Mouse (Mus musculus) kidney, adult 2 months (tissue): ENCODE results near the gene Ksr2. TPM values are rescaled to one million over a fixed set of nuclear protein-coding genes. Genes with fewer than 3 reads are reported as not detected.
A peak's percentile ranks its signal among the peaks of the same experiment; 100 is the strongest.

Experiments used
- DNase-seq: peaks from one replicate; pipeline ENCODE4 v3.0.0; 2021
- H3K27ac ChIP-seq: fragments of 200-500 bp; 2 replicates; pipeline ENCODE4 v1.5.1; 2012; ENCODE audit warnings: low read depth, low read length, control low read depth, inconsistent platforms; ENCODE audit not compliant: insufficient read depth
- H3K27me3 ChIP-seq: fragments of 200-500 bp; replicated peaks from 2 replicates; pipeline ENCODE4 v1.6.1; 2012; ENCODE audit warnings: mild to moderate bottlenecking, moderate library complexity, low read length, inconsistent platforms; ENCODE audit not compliant: control insufficient read depth, insufficient read depth
- H3K36me3 ChIP-seq: fragments of 200-500 bp; 2 replicates; pipeline ENCODE4 v1.6.1; 2012; ENCODE audit warnings: mild to moderate bottlenecking, moderate library complexity, low read length, inconsistent platforms; ENCODE audit not compliant: control insufficient read depth, insufficient read depth
- H3K4me1 ChIP-seq: fragments of 200-500 bp; 2 replicates; pipeline ENCODE4 v1.6.1; 2011; ENCODE audit warnings: low read length; ENCODE audit not compliant: control insufficient read depth, insufficient read depth
- H3K4me3 ChIP-seq: fragments of 200-500 bp; 2 replicates; pipeline ENCODE4 v1.5.1; 2011; ENCODE audit warnings: mild to moderate bottlenecking, low read depth, low read length, control low read depth; ENCODE audit not compliant: insufficient read depth
- CTCF ChIP-seq: fragments of 200-500 bp; conservative IDR thresholded peaks from 2 replicates; pipeline ENCODE4 v1.5.1; 2011; ENCODE audit warnings: low read depth, mild to moderate bottlenecking, control low read depth, low read length, moderate library complexity, mixed read lengths; ENCODE audit not compliant: insufficient read depth, insufficient read length
- POLR2A ChIP-seq: fragments of 200-500 bp; IDR thresholded peaks from one replicate; pipeline ENCODE4 v1.6.1; 2011; ENCODE audit warnings: low read depth, low read length, control low read depth
- WGBS: fragments of 180-500 bp; shearing (Covaris S2); methylation state at CpG from one replicate; pipeline ENCODE4 v1.1.7; 2018; 5-methylcytosine and 5-hydroxymethylcytosine counted together
- polyA plus RNA-seq: library from polyadenylated mRNA; depleted of rRNA; stranded (reverse); fragments of >200 nt; gene quantifications from 2 replicates; pipeline ENCODE4 v1.2.3, GENCODE M21; 2012

Ksr2 gene
- polyA plus RNA-seq, 1 experiment: 1.9 TPM

DNA sequence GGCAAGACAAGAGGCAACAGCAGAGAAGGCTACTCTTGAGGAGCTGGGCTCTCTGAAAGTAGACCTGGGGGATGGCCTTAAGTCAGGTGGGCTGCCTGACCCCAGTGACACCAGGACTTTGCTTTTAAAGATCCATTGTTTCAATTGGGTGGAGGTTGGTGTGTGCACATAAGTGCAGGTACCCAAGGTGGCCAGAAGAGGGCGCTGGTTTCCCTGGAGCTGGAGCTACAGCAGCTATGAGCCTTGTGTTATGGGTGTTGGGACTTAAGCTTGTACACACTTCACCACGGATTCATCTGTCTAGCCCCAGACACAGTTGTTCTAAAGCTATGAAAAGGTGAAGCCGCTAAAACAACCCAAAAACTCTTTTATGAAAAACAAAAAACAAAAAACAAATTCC, 279.8 kb downstream of the Ksr2 start:
- Histone ChIP-seq H3K4me1 (no peaks in the 10 kb centered on the region), H3K36me3 (no peaks in the 10 kb centered on the region), H3K27me3 (no peaks in the 10 kb centered on the region), H3K4me3 (no peak overlapping the region), H3K27ac (no peak overlapping the region)
- 76% methylated on average over 3 of the region's 3 CpGs for WGBS
- peak; percentile 31; the same call in 1 of the 2 replicates for TF ChIP-seq CTCF
- no peak for TF ChIP-seq POLR2A
- no peak for DNase-seq

GRCm38 (mm10) chr5:117694632-117695031, 280.8 kb downstream of the Ksr2 start:
- Histone ChIP-seq H3K27me3 (no peaks in the 10 kb centered on the region), H3K4me3 (no peak overlapping the region), H3K27ac (no peak overlapping the region), H3K4me1 (no peaks in the 10 kb centered on the region), H3K36me3 (no peaks in the 10 kb centered on the region)
- WGBS: 46% methylated on average over 11 of the region's 11 CpGs
- TF ChIP-seq CTCF (no peak), POLR2A (no peak)
- DNase-seq: no peak

- no peaks in the 10 kb centered on the region for H3K4me1 ChIP-seq
- 77% methylated on average over 8 of the region's 8 CpGs for whole genome bisulfite sequencing
- no peaks in the 10 kb centered on the region for H3K36me3 ChIP-seq
- no peak overlapping the region for H3K4me3 ChIP-seq
- no peak for DNase-seq
- TF ChIP-seq CTCF (no peak), POLR2A (no peak)
- H3K27ac ChIP-seq: no peak overlapping the region
- H3K27me3 ChIP-seq: no peaks in the 10 kb centered on the region
Measured at GRCm38 (mm10) chr5:117696366-117696765, 282.6 kb downstream of the Ksr2 start.

DNA sequence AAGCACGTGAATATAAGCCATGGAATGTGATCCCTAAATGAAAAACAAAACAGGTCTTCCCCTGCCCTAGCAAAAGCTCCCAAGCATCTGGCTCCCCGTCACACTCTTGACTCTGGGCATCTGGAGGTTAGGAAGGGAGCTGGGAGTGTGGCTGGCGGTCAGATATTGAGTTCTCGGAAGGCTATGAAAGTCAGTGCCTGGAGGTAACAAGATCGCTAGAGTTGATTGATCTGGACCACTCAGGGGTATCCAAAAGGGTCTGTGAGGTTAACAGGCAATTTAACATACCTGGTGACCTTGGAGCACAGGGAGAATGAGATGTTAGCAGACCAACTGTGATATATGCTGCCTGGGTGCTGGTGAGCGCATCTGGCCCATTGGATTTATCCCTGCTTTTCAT, 283.8 kb downstream of the Ksr2 start:
- no peaks in the 10 kb centered on the region for H3K4me1 ChIP-seq
- no peak overlapping the region for H3K4me3 ChIP-seq
- H3K27ac ChIP-seq: no peak overlapping the region
- DNase-seq: no peak
- no peaks in the 10 kb centered on the region for H3K36me3 ChIP-seq
- 65% methylated on average over 6 of the region's 6 CpGs for WGBS
- no peaks in the 10 kb centered on the region for H3K27me3 ChIP-seq
- TF ChIP-seq POLR2A (no peak), CTCF (no peak)

- no peaks in the 10 kb centered on the region for H3K27me3 ChIP-seq
- no peak for DNase-seq
- no peaks in the 10 kb centered on the region for H3K4me1 ChIP-seq
- TF ChIP-seq POLR2A (no peak), CTCF (no peak)
- H3K36me3 ChIP-seq: no peaks in the 10 kb centered on the region
- WGBS: 80% methylated on average over 9 of the region's 9 CpGs
- H3K27ac ChIP-seq: no peak overlapping the region
- H3K4me3 ChIP-seq: no peak overlapping the region
Measured at GRCm38 (mm10) chr5:117704371-117704770, 290.6 kb downstream of the Ksr2 start.

- Histone ChIP-seq H3K4me3 (no peak overlapping the region), H3K36me3 (no peaks in the 10 kb centered on the region), H3K4me1 (no peaks in the 10 kb centered on the region), H3K27ac (no peak overlapping the region), H3K27me3 (no peaks in the 10 kb centered on the region)
- no peak for DNase-seq
- WGBS: 12% methylated on average over 11 of the region's 11 CpGs
- TF ChIP-seq CTCF (no peak), POLR2A (no peak)
Measured at GRCm38 (mm10) chr5:117706633-117707032, 292.8 kb downstream of the Ksr2 start.

- 72% methylated on average over 6 of the region's 6 CpGs for WGBS
- Histone ChIP-seq H3K4me3 (no peak overlapping the region), H3K4me1 (no peaks in the 10 kb centered on the region), H3K36me3 (no peaks in the 10 kb centered on the region), H3K27ac (no peak overlapping the region), H3K27me3 (no peaks in the 10 kb centered on the region)
- no peak for DNase-seq
- TF ChIP-seq POLR2A (no peak), CTCF (no peak)
Measured at GRCm38 (mm10) chr5:117709306-117709705, 295.5 kb downstream of the Ksr2 start.

GRCm38 (mm10) chr5:117711636-117712035, 297.8 kb downstream of the Ksr2 start:
- WGBS: 63% methylated on average over 10 of the region's 10 CpGs
- Histone ChIP-seq H3K27me3 (no peaks in the 10 kb centered on the region), H3K36me3 (no peaks in the 10 kb centered on the region), H3K4me1 (no peaks in the 10 kb centered on the region), H3K4me3 (no peak overlapping the region), H3K27ac (no peak overlapping the region)
- no peak for DNase-seq
- no peak for TF ChIP-seq POLR2A
- TF ChIP-seq CTCF: no peak
